Mouse (Mus musculus) cerebellum, adult 11-12 months (tissue): Measurements from ENCODE around the gene Rpl13a.

Experiments
- DNase-seq: peaks from one replicate; pipeline ENCODE4 v3.0.0; 2022

Rpl13a gene

GRCm38 (mm10) chr7:45086084-45086483, 42.5 kb downstream of the Rpl13a start:
- no peak for DNase-seq

GRCm38 (mm10) chr7:45083300-45083890, 45.2 kb downstream of the Rpl13a start:
- DNase-seq = no peak

- no peak for DNase-seq
These were observed 45.9 kb downstream of the Rpl13a start for GRCm38 (mm10) chr7:45082401-45083299.

DNA sequence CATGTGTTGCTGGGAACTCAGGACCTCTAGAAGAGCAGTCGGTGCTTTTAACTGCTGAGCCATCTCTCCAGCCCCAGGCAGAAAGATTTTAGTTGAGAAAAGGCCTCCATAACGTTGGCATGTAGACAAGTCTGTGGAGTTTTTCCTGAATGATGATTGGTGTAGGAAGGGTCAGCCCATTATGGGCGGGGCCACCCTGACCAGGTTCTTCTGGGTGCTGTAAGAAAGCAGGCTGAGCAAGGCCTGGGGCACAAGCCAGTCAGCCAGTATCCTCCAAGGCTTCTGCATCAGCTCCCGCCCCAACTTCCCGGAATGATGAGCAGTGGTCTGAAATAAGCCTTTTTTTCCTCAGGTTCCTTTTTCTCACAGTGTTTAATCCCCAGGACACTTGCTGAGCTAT, 47.5 kb downstream of the Rpl13a start:
- no peak for DNase-seq

DNA sequence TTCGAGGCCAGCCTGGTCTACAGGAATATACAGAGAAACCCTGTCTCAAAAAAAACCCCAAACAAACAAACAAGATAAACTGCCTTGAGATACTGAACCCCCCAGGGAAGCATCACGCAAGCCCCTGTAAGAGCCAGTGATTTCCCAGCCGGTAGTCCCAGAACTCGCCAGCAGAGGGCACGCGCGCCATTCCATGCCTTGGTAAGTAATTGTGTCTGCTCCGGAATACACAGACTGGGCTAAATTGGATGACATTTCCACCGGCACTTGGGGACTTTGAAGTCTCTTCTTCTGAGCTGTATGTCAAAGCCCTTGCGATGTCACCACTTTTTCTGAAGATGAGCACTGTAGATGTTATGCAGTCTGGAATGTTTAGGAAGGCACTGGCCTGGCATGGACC, 48.7 kb downstream of the Rpl13a start:
- peak; percentile 75 for DNase-seq

- DNase-seq = peak; percentile 53
These were observed 50.0 kb downstream of the Rpl13a start for GRCm38 (mm10) chr7:45078513-45078912.

GRCm38 (mm10) chr7:45077829-45078228, 50.7 kb downstream of the Rpl13a start:
- no peak for DNase-seq

DNA sequence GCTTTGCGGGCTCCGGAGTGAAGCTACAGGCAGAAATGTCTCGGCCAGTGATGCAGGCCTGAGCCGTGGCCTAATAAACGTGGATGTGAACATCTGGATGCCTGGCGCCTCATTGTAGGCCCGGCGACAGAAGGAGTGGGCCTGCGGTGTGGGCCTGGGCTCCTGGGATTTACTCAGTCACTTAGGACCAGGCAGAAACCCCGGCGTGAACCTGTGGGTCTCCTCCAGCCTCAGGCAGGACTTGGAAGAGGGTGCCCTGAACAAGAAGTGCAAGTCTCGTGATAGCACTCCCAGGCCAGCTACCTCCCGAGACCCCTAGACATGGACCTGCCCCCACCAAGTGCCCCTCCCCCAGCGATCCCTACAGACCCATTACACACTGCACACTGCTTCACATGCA, 51.2 kb downstream of the Rpl13a start:
- peak; percentile 22 for DNase-seq

DNA sequence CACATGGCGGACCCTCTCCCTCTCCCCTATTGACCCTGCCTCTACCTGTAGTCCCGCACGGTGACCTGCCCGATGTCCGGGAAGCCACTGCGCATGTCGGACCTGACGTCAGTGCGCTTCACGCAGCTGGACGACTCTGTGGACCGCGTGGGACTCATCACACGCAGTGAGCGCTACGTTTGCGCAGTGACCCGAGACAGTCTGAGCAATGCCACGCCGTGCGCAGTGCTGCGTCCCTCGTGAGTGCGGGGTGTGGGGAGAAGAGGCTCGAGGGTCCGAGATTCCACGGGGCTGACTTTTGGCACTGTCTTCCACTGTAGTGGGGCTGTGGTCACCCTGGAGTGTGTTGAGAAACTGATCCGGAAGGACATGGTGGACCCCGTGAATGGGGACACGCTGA, 52.1 kb downstream of the Rpl13a start:
- DNase-seq = no peak
